Mouse (Mus musculus): ENCODE measurements around the gene Prm1. TPM values are rescaled to one million over a fixed set of nuclear protein-coding genes. Genes with fewer than 3 reads are reported as not detected.
"Not testable (repeated sequence)": the region's sequence is repeated elsewhere in the genome, so short reads cannot be mapped to it uniquely, and the experiment has no call there.

The Prm1 gene
- total RNA-seq (2017) = not detected in 2 replicates

DNA sequence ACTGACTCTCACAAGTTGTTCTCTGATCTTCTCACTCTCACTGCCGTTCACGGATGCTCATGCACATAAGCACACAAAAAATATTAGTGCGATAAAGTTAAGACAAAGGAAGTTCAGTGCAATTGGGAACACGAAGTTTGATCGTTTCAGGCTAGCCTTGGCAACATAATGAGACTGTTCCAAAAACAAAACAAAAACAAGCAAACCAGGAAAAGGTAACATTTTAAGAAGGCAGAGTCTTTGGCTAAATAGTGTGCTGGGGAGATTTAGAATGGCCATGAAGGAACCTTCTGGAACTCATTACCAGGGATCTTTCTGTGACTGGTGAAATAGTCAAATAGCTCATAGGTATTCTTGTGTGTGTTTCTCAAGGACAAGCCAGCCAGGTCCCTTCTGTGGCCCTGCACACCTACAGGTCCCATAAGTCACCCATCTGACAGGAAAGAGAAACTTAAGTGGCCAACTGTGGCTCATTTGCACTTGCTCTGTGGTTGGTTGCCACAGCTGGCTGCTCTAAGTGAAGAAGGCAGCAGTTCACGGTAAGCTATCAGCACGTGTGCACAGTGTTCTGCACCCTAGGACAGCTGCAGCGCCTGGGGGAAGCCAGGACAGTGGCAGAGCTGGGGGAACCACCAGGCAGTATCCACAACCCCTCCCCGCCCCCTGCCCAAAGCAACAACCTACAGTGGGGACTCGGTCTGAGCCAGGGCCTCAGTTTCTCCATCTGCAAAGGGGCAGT, at the start of gene Prm1:
TSS of gene Prm1 (minus strand) at position 51 of the 739 bp plus-strand sequence.
- peak; percentile 39 to 56; a peak in 2 of 4 replicates for ATAC-seq (replicated peaks in 1 of 2; ENCODE audit: insufficient read depth in 1 of 2, low FRiP score in 2 of 2, low TSS enrichment in 1 of 2, low read depth in 1 of 2, poor library complexity in 2 of 2, severe bottlenecking in 2 of 2)

DNA sequence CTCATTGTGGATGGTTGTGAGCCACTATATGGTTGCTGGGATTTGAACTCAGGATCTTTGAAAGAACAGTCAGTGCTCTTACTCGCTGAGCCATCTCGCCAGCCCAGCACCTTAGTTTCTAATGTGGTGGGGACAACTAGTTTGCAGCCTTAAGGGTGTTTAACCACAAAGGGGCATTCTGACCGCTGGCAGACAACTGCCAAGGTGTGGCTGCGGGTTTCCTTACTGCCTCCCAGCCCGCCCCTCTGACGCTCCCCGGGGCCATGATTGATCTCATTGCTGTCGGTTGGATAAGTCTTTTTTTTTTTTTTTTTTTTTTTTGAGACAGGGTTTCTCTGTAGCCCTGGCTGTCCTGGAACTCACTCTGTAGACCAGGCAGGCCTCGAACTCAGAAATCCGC, 46.6 kb upstream of the Prm1 start:
- not testable (repeated sequence) for ATAC-seq (replicated peaks in 1 of 2; ENCODE audit: insufficient read depth in 1 of 2, low FRiP score in 2 of 2, low TSS enrichment in 1 of 2, low read depth in 1 of 2, poor library complexity in 2 of 2, severe bottlenecking in 2 of 2)

DNA sequence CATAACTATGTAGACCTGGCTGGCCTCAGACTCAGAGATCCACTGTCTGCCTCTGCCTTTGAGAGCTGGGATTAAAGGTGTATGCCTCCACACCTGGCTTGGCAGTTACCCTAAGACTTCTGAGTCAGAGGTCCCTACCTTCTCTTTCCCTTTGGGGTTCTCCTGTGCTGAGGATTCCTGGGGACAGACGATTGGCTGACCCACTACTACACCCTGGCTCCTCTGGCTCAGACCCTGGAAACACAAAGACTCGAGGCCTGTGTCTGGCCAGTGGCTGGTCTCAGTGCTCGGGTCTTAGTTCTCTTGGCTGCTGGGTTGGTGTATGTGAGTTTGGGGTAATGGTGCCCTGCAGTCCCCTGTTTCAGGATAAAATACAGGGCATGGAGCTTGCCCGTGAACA, 45.3 kb upstream of the Prm1 start:
- no peak for ATAC-seq (replicated peaks in 1 of 2; ENCODE audit: insufficient read depth in 1 of 2, low FRiP score in 2 of 2, low TSS enrichment in 1 of 2, low read depth in 1 of 2, poor library complexity in 2 of 2, severe bottlenecking in 2 of 2)

DNA sequence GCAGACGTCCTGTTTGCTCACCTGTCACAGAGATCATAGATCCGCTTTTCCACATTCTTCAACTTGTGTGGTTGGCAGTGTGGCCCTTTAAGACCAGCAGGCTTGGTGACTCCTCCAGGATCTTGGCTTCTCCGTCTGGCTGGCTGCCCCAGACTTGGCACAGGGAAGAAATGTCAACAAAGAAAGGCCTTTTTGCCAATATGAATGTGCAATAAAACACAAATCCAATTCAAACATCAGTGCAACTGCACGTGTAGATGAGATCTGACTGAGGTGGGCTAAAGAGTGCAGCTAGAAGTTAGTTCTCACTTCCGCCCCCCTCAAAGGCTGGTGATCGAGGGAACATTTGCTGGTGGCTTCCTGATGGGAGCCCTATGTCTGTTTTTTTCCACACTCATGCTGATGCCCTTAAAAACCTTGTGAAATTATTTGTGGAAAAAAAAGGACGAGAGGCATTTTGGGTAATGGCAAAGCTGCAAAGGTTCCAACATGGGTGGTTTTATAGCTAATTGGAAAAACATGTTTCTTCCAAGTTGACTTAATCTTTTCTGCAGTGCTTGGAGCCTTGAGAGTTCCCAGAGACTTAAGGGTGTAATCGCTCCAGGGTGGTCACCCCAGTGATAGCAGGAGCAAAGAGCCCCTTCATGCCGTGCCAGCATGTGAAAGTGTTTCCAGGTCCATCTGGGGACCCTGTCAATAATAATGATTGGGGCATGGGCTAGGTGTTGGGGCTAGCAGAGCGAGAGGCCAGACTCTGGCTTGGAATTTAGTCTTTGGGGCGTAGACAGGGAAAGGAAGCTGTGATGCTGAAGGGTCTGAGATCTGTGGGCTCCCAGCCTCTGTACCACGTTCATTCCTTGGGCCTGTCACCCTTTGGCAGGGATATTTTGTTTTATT, 44.6 kb upstream of the Prm1 start:
- no peak for ATAC-seq (replicated peaks in 1 of 2; ENCODE audit: insufficient read depth in 1 of 2, low FRiP score in 2 of 2, low TSS enrichment in 1 of 2, low read depth in 1 of 2, poor library complexity in 2 of 2, severe bottlenecking in 2 of 2)

DNA sequence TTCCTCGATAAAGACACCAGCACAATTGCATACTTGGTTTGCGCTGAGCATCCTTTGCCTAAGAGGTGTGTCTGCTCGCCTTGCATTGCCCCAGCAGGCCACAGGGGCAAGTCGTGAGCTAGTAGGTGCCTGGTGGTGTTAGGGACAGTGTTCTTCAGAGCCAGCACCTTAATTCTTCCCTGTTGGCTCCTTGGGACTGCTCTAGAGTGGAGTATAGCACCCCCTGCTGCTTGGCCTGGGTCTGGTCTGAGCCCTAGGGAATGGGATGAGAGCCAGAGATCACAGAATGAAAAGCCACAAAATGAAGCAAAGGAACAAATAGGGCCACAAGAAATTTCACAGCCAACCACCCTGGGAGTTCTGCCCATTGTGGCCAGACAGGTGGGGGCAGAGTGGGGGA, 40.9 kb upstream of the Prm1 start:
- ATAC-seq (replicated peaks in 1 of 2; ENCODE audit: insufficient read depth in 1 of 2, low FRiP score in 2 of 2, low TSS enrichment in 1 of 2, low read depth in 1 of 2, poor library complexity in 2 of 2, severe bottlenecking in 2 of 2) = peak; percentile 61 to 67

DNA sequence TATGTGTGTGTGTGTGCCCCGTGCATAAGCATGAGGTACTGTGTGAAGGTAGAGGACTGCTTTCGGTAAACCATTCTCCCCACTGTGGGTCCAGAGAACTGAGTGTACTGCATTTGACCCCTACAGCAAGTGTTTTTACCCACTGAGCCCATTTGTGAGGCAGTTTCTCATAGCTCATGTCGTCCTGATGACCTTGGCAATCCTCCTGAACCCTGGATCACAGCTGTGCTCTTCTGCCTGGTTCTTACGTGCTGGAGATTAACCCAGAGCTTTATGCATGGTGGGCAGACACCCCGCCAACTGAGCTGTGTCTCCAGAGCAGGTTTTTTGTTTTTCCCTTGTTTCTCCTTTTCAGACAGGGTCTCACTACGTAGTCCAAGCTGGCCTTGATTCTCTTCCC, 40.3 kb upstream of the Prm1 start:
- no peak for ATAC-seq (replicated peaks in 1 of 2; ENCODE audit: insufficient read depth in 1 of 2, low FRiP score in 2 of 2, low TSS enrichment in 1 of 2, low read depth in 1 of 2, poor library complexity in 2 of 2, severe bottlenecking in 2 of 2)

DNA sequence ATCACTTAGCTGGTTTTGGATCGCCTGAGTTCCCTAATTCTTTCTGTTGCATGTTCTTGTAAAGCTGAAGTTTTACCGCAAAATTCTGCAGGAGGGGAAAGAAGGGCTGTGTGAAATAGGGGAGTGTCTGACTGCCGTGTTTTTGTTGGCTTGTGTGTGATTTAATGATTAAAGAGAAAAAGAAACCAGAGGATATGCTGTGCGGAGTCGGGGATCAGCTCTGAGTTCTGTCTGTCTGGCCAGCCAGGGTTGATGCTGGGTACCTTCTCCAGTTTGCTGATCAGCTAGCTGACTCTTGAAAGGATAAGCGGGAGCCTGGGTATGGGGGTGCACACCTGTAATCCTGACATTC, 38.7 kb upstream of the Prm1 start:
- peak; percentile 17 to 30 for ATAC-seq (replicated peaks in 1 of 2; ENCODE audit: insufficient read depth in 1 of 2, low FRiP score in 2 of 2, low TSS enrichment in 1 of 2, low read depth in 1 of 2, poor library complexity in 2 of 2, severe bottlenecking in 2 of 2)

DNA sequence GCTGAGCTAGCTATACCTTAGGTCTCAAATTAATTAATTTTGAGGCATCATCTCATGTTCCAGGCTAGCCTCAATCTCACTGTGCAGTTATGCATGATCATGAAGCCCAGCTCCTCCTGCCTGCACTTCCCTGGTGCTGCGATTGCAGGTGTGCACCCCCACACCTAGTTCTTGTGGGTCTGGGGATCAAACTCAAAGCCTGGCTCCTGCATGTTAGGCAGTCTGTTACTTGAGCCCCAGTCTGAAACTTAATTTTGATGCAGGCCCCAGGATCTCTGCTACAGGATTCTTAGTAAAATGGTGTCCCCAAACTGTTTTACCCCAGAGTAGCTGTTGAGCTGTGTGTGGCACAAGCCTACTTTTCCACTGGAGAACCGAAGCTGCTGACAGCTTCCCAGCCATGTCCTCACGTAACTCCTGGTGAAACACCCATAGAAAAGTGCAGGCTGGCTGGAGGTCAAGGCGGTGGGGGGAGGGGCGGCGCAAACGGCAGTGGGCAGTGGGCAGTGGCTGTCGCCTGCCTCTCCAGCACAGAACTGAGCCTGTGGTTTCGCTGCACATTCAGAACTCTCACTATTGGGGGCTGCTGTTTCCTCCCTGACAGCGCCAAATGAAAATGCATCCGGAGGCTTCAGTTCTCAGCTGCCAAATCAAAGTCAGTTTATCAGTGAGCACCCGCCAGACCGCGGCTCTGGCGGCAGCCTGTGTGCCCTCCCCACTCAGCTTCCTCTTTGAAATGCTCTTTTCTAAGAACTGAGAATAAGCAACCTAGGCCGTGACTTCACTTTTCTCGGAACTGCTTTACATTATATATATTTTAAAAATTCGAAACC, 38.1 kb upstream of the Prm1 start:
- peak; percentile 87 to 94 for ATAC-seq (replicated peaks in 1 of 2; ENCODE audit: insufficient read depth in 1 of 2, low FRiP score in 2 of 2, low TSS enrichment in 1 of 2, low read depth in 1 of 2, poor library complexity in 2 of 2, severe bottlenecking in 2 of 2)

DNA sequence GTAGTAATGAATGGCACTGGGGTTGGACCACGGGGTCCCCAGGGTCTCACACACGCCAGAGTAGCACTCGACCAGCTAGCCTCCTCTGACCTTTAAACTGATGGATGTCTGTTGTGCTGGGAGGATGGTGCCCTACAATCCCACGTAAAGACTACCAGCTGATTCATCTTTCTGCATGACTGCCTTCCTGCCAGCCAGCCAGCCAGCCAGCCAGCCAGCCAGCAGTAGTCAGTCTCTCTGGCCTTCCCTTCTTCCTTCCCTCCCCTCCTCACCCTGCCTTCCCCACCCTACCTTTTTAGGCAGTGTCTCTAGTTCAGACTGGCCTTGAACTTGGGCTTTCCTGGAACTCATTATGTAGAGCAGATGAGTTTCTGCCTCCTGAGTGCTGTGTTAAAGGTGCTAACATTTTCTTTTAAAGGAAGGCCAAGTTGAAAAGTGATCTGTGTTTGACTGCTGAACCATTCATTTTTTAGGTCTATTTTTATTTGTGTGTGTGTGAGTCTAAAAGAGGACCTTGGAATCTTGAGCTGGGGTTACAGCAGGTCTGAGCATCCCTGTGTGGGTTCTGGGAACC, 36.7 kb upstream of the Prm1 start:
- ATAC-seq (replicated peaks in 1 of 2; ENCODE audit: insufficient read depth in 1 of 2, low FRiP score in 2 of 2, low TSS enrichment in 1 of 2, low read depth in 1 of 2, poor library complexity in 2 of 2, severe bottlenecking in 2 of 2) = no peak

DNA sequence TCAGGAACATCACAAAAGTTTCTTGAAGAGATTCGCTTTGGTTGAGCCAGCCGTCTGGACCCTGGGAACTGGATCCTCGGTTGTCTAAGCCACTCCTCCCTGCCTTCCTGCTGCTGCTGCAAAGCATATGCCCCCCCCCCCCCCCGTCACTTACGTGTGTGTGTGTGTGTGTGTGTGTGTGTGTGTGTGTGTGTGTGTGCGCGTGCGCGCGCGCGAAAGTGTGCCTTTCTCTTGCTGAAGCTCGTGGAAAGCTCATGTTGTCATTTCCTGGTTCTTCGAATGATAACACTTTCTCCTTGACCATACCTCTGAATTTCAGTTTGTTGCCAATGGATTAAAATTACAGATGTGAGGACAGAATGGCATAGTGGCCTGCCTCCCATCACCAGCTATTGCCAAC, 34.4 kb upstream of the Prm1 start:
- ATAC-seq (replicated peaks in 1 of 2; ENCODE audit: insufficient read depth in 1 of 2, low FRiP score in 2 of 2, low TSS enrichment in 1 of 2, low read depth in 1 of 2, poor library complexity in 2 of 2, severe bottlenecking in 2 of 2) = no peak

DNA sequence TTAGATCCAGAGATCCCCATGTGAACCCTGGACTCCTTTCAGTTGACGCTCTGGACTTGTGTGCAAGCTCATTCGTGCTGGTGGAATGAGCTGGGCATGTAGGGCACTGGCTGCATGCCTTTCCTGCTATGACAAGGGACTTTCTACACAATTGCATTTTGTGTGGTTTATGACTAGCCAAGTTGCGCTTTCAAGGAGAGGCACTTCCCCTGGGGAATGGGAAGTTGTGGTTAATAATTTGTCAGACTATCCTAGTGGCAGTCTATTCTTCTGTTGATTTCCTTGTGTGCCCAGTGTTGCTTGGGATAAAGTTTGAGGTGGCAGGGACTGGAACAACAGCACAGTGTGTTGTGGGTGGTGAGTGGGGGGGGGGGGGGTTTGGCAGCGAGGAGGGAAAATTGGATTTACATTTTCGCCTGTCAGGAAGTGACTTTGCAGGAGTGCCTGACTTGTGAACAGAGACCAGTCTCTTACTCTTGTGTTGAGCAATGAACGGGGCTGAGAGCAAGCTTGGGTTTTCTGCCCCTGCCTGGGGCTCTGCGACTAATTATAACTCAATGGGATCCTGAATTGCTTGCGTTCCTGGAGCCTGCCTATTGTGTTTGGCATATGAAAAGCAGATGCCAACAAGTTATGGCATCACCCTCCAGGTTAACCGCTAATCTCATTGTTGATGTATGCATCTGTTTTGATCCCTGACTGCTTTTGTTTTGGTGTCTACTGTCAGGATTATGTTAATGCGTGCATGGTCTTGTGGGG, 33.0 kb upstream of the Prm1 start:
- ATAC-seq (replicated peaks in 1 of 2; ENCODE audit: insufficient read depth in 1 of 2, low FRiP score in 2 of 2, low TSS enrichment in 1 of 2, low read depth in 1 of 2, poor library complexity in 2 of 2, severe bottlenecking in 2 of 2) = peak; percentile 65 to 86

DNA sequence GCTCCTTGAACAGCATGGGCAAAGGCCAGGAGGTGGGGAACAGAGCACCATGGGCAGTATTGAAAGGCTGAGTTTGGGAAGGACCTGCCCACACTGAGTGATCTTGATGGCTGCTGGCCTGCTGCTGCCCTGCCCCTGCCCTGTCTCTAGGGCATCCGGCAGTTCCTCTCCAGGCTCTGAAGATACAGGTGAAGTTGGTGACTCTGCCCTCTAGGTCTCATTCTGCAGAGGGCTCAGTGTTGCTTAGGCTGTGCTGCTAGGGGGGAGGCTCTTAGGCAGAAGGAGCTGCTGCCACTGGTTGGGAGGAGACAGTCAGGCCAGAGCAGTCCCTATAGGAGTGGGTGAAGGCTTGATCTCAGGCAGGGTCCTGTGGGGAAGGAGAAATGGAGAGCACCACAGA, 32.3 kb upstream of the Prm1 start:
- peak in 1 of 2 experiments; percentile 10; a peak in 1 of 4 replicates for ATAC-seq (replicated peaks in 1 of 2; ENCODE audit: insufficient read depth in 1 of 2, low FRiP score in 2 of 2, low TSS enrichment in 1 of 2, low read depth in 1 of 2, poor library complexity in 2 of 2, severe bottlenecking in 2 of 2)

DNA sequence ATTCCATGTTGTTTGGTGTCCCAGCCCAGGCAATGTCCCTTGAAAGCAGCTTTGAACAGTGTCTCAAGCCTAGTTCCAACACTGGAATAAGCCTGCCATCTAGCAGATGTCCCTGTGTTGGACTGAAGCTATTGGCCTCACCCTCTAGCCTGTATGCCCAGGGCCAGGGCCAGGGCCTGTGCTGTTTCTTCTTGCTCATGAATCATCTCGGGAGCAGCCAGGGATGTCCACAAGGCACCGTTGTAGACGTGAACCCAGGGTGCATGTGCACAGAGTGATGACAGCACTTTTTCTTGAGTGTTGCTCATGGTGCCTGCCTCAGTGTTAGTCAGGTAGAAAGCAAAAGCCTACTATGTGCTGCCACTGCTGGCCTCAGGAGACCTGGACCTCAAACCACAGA, 31.6 kb upstream of the Prm1 start:
- no peak for ATAC-seq (replicated peaks in 1 of 2; ENCODE audit: insufficient read depth in 1 of 2, low FRiP score in 2 of 2, low TSS enrichment in 1 of 2, low read depth in 1 of 2, poor library complexity in 2 of 2, severe bottlenecking in 2 of 2)

DNA sequence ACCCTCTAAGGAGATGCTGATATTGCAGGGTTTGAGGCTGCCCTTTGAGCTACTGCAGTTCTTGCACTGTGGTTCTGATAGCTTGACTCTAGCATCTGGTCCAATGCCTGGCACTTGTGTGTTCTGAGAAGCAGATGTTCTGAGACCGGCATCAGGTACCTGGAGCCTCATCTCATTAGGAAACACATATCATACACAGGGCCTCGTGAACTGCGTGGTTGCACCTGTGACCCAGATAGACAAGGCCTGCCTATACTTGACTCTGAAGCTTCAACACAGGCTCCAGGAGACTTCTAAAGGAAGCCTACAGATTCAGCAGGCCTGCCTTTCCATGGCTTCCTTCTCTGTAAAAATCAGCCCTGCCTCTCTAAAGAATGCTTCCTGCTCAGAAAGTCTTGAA, 30.7 kb upstream of the Prm1 start:
- ATAC-seq (replicated peaks in 1 of 2; ENCODE audit: insufficient read depth in 1 of 2, low FRiP score in 2 of 2, low TSS enrichment in 1 of 2, low read depth in 1 of 2, poor library complexity in 2 of 2, severe bottlenecking in 2 of 2) = no peak

DNA sequence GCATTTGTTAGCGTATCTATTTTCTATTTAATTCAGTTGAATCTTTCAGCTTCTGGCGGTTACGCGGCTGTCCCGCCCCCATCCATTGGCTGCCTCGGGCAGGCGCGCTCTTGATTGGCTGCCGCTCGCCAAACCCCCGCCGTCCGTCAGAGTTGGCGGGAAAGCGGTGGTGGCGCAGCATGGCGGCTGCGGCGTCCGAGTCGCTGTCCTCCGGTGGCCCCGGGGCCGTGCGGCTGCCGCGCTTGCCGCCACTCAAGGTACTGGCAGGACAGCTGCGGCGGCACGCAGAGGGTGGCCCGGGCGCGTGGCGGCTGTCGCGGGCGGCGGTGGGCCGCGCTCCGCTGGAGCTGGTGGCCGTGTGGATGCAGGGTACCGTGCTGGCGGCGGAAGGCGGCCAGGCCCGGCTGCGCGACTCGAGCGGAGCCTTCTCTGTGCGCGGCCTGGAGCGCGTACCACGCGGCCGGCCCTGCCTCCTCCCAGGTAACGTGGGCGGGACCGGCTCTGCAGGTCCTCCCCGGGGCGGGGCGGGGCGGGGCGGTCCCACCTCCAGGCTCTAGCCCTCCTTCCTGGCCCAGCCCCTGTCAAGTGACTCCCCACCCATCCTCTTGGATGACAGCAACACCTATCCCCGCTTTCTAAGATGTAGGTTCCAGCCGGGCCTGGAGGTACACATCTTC, 29.4 kb upstream of the Prm1 start, which contains the start of gene Rmi2:
TSS of gene Rmi2 (plus strand) at position 149 of the 677 bp plus-strand sequence.
- peak; percentile 71 to 79 for ATAC-seq (replicated peaks in 1 of 2; ENCODE audit: insufficient read depth in 1 of 2, low FRiP score in 2 of 2, low TSS enrichment in 1 of 2, low read depth in 1 of 2, poor library complexity in 2 of 2, severe bottlenecking in 2 of 2)

DNA sequence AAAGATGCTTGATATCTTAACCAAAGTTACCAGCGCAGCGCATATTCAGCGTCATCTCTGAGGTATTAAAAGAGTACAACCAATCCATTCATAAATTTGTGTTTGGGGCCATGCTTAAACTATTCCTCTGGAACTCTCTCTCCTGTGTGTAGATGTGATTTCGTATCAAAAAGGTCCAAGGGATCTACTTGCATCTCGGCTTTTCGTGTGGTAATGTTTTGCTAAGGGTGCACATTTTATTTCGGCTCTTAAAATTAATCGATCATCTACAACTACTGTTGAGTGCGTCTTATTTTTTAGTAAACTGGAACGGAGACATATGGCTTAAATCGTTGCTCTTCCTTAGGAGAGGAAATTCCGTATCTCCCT, 28.9 kb upstream of the Prm1 start:
- ATAC-seq (replicated peaks in 1 of 2; ENCODE audit: insufficient read depth in 1 of 2, low FRiP score in 2 of 2, low TSS enrichment in 1 of 2, low read depth in 1 of 2, poor library complexity in 2 of 2, severe bottlenecking in 2 of 2) = no peak
